Mouse (Mus musculus) right cerebral cortex, postnatal 25 days (tissue): Measurements from ENCODE around the gene Fxyd7.

ENCODE experiments used
- DNase-seq: peaks from one replicate; pipeline ENCODE4 v3.0.0; 2022

Gene Fxyd7

DNA sequence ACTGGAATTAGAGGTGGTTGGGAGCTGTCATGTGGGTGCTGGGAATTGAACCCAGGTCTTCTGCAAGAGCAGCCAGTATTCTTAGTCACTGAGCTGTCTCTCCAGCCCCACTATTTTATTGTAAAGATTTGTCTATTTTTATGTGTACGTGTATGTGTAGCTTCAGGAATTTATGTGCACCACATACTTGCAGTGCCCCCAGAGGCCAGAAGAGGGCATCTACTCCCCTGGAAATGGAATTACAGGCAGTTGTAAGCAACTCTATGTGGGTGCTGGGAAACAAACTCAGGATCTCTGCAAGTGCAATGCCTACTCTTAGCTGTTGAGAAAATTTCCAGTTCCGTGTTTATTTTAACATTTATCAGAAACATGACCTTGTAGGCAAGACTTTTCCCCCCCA lies 54.8 kb downstream of the Fxyd7 start:
- no peak for DNase-seq

DNA sequence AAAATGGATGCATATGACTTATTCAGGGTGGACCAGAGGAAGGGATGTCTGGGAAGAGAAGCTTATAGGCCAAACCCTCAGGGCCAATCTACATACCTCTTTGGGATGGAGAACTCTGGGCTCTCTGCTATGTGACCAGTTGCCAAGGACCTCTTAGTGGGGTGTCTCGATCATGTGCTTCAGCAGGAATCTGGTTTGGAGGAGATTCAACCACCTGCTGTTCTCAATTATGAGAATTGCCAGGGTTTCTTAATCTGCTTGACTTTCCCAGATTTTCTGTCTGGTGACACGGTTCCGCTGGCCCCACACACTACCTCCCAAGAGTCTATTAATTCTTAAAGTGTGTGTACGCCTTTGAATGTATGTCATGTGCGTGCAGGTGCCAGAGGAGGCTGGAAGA lies 57.3 kb downstream of the Fxyd7 start:
- DNase-seq, result no peak
